In the genomic region with DNA sequence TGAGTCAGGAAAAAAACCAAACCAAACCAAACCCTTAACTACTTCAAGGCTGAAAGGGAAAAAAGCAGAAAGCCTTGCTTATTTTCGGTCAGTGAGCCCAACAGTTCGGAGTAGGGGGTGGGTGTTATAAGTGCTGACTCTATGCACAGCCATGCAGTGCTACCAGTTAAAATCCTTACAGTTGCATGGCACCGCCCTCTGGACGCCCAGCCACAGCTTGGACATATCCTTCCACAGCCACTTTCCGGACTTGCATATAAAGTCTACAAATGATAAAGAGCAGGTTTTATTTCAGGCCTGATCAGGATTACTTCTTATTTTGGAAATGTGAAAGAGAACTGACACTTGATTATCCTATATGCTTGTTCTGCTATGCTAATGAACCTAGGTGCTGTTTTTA, we compare ENCODE assay signal across 26 mouse cellular contexts. TPM values are rescaled to one million over a fixed set of nuclear protein-coding genes. Genes with fewer than 3 reads are reported as not detected.
"Had no signal": no experiment of that assay in that cellular context is flagged by ENCODE, and none has a peak within 500 bp of the region (broad histone marks: within the 10 kb centered on the region; RNA-seq: fewer than 3 reads in every experiment).

No protein-coding gene starts in this region.

- H3K4me3 ChIP-seq: heart, embryonic 10.5 days; heart, embryonic 12.5 days; hindbrain, embryonic 10.5 days; hindbrain, embryonic 12.5 days; intestine, embryonic 15.5 days; layer of hippocampus, adult 2 months; left cerebral cortex, adult 2 months; limb, embryonic 10.5 days; limb, embryonic 12.5 days had no signal

- H3K27me3 ChIP-seq: heart, embryonic 12.5 days; hindbrain, embryonic 12.5 days; intestine, embryonic 15.5 days; limb, embryonic 12.5 days had no signal

- H3K9me3 ChIP-seq: heart, embryonic 10.5 days; heart, embryonic 12.5 days; hindbrain, embryonic 10.5 days; hindbrain, embryonic 12.5 days; intestine, embryonic 15.5 days; limb, embryonic 10.5 days; limb, embryonic 12.5 days had no signal

- H3K4me2 ChIP-seq: heart, embryonic 12.5 days; hindbrain, embryonic 12.5 days; hindbrain, embryonic 14.5 days; intestine, embryonic 15.5 days; limb, embryonic 12.5 days had no signal

- H3K27ac ChIP-seq: heart, embryonic 10.5 days; hindbrain, embryonic 10.5 days; hindbrain, embryonic 12.5 days; hindbrain, embryonic 14.5 days; intestine, embryonic 15.5 days; layer of hippocampus, adult 2 months; left cerebral cortex, adult 2 months; limb, embryonic 10.5 days; limb, embryonic 12.5 days had no signal

- ATAC-seq: hindbrain, embryonic 16.5 days; inflammation-experienced regulatory T-cells, adult 6 months; intestine, embryonic 15.5 days; intestine, postnatal 0 days had no signal

- DNase-seq: gastrocnemius, postnatal 14 days; gastrocnemius, postnatal 36 days; heart, adult 18-20 months; heart, postnatal 10 days; heart, postnatal 4 days; kidney, adult 18-20 months; kidney, adult 8-10 months; kidney, postnatal 10 days; kidney, postnatal 25 days; kidney, postnatal 4 days; liver had no signal

- H3K9ac ChIP-seq: heart, embryonic 12.5 days; hindbrain, embryonic 12.5 days; hindbrain, embryonic 14.5 days; intestine, embryonic 15.5 days; limb, embryonic 12.5 days had no signal

RNA-seq across cellular contexts. Expression of a gene that starts 21.4 kb away (rescaled TPM):
- polyA plus RNA-seq: frontal cortex, adult 2 months; heart, embryonic 10.5 days; heart, embryonic 12.5 days; heart, embryonic 14.5 days; hindbrain, embryonic 10.5 days; hindbrain, embryonic 14.5 days had no signal
